Mouse (Mus musculus): ENCODE data around the gene Ctnna3. TPM values are rescaled to one million over a fixed set of nuclear protein-coding genes. Genes with fewer than 3 reads are reported as not detected.

The Ctnna3 gene
- polyA plus RNA-seq, 1 experiment from 2014 or later, result 1.2 TPM

DNA sequence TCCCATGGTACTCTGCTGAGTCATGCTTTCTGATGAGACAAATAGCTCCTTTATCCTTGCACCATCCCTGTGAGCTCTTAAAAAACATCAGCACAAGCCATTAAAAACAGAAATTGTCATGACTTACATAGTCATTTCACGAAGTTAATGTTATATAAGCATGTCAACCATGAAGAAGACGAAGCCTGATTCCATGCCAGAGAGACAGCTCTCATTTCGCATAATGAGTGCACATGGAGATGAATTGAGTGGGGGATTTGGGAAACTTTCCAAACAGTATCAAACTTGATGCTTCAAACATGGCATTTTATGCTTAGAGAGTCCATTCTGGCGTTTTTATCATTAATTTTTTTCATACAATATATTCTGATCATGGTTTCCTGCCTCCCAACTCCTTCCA, 555.7 kb downstream of the Ctnna3 start:
- H3K4me2 ChIP-seq (ENCODE audit: low read depth, low read length), result no peak overlapping the region
- ATAC-seq (ENCODE audit: insufficient read depth, low FRiP score), result no peak
- H3K36me3 ChIP-seq (ENCODE audit: control insufficient read depth, insufficient read depth, low read length), result no peaks in the 10 kb centered on the region
- H3K27ac ChIP-seq (ENCODE audit: low read length), result no peak overlapping the region
- H3K9me3 ChIP-seq (replicated peaks; ENCODE audit: control insufficient read depth, low read length), result no peaks in the 10 kb centered on the region
- H3K4me1 ChIP-seq (ENCODE audit: control insufficient read depth, insufficient read depth, low read length), result no peaks in the 10 kb centered on the region
- H3K4me3 ChIP-seq (replicated peaks; ENCODE audit: low read length), result no peak overlapping the region
- no peak overlapping the region for H3K9ac ChIP-seq (ENCODE audit: low read length)
- no peaks in the 10 kb centered on the region for H3K27me3 ChIP-seq (ENCODE audit: control insufficient read depth, insufficient read depth, low read length)
- WGBS, result 69% methylated on average over 4 of the region's 4 CpGs

DNA sequence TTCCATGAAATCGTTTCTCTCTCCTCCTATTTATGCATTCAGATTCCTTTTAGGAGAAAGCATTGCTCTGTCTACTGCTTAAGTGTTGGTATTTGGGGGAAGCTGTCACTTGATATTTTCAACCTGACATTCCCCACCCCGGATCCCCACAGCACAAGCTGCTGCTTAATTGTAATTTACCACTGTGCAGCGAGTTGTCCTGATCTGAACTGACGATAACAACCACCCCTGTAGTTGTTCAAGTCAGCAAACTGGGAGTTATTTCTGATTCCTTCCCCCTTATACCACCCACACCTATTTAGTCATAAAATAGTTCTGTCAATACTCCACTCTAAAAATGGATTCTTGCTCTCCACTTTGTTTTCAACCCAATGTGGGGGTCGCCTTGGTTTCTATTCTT, 564.4 kb downstream of the Ctnna3 start:
- H3K9ac ChIP-seq (ENCODE audit: low read length), result no peak overlapping the region
- no peak overlapping the region for H3K27ac ChIP-seq (ENCODE audit: low read length)
- no peaks in the 10 kb centered on the region for H3K4me1 ChIP-seq (ENCODE audit: control insufficient read depth, insufficient read depth, low read length)
- no peak overlapping the region for H3K4me2 ChIP-seq (ENCODE audit: low read depth, low read length)
- H3K4me3 ChIP-seq (replicated peaks; ENCODE audit: low read length), result no peak overlapping the region
- H3K27me3 ChIP-seq (ENCODE audit: control insufficient read depth, insufficient read depth, low read length), result no peaks in the 10 kb centered on the region
- H3K9me3 ChIP-seq (replicated peaks; ENCODE audit: control insufficient read depth, low read length), result no peaks in the 10 kb centered on the region
- no peak for ATAC-seq (ENCODE audit: insufficient read depth, low FRiP score)
- WGBS, result 80% methylated on average over 5 of the region's 5 CpGs
- no peaks in the 10 kb centered on the region for H3K36me3 ChIP-seq (ENCODE audit: control insufficient read depth, insufficient read depth, low read length)

DNA sequence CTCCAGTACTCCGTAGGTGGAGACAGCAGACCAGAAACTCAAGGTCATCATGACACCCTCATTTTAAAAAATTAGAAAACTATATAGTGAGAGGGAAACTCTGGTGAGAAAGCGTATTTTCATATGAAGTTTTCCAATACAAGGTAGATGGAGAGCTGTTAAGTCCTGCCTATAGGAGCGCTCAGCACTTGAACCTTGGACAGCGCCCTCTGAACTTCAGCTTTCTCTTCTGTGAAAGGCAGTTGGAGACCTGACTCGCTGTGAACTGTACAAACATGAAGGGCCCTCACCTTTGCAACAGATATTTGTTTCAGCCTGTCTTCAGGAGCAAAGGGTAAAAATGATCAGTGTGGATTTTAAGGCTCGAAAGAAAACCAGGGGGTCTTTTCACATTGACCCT, 571.6 kb downstream of the Ctnna3 start:
- Histone ChIP-seq H3K4me2 (ENCODE audit: low read depth, low read length) (no peak overlapping the region), H3K27me3 (ENCODE audit: control insufficient read depth, insufficient read depth, low read length) (no peaks in the 10 kb centered on the region), H3K4me3 (replicated peaks; ENCODE audit: low read length) (no peak overlapping the region), H3K36me3 (ENCODE audit: control insufficient read depth, insufficient read depth, low read length) (no peaks in the 10 kb centered on the region), H3K9ac (ENCODE audit: low read length) (no peak overlapping the region), H3K9me3 (replicated peaks; ENCODE audit: control insufficient read depth, low read length) (no peaks in the 10 kb centered on the region), H3K27ac (ENCODE audit: low read length) (no peak overlapping the region), H3K4me1 (ENCODE audit: control insufficient read depth, insufficient read depth, low read length) (no peaks in the 10 kb centered on the region)
- ATAC-seq (ENCODE audit: insufficient read depth, low FRiP score), result no peak
- WGBS, result 70% methylated on average over 6 of the region's 6 CpGs

GRCm38 (mm10) chr10:64001996-64002395, 572.1 kb downstream of the Ctnna3 start:
- Histone ChIP-seq H3K4me2 (ENCODE audit: low read depth, low read length) (no peak overlapping the region), H3K9ac (ENCODE audit: low read length) (no peak overlapping the region), H3K36me3 (ENCODE audit: control insufficient read depth, insufficient read depth, low read length) (no peaks in the 10 kb centered on the region), H3K27ac (ENCODE audit: low read length) (no peak overlapping the region), H3K27me3 (ENCODE audit: control insufficient read depth, insufficient read depth, low read length) (no peaks in the 10 kb centered on the region), H3K9me3 (replicated peaks; ENCODE audit: control insufficient read depth, low read length) (no peaks in the 10 kb centered on the region), H3K4me1 (ENCODE audit: control insufficient read depth, insufficient read depth, low read length) (no peaks in the 10 kb centered on the region), H3K4me3 (replicated peaks; ENCODE audit: low read length) (no peak overlapping the region)
- WGBS, result 80% methylated on average over 9 of the region's 9 CpGs
- no peak for ATAC-seq (ENCODE audit: insufficient read depth, low FRiP score)

DNA sequence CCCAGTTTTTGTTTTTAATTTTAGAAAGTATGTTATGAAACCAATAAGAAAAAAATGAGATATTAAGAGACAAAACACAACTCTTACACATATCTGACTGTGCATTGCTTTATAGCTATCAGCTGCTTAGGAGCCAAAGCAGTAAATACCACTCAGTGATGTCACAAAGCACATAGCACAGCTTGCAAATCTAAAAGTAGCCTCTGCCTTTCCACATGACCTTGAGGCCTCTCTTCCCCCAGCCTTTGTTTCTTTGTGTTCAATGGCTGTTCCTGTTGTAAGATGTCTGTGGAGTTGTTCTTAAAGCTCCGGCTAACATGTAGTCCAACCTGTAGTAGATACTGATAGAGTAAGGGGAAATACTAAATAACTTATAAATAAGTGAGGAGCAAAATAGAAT, 590.4 kb downstream of the Ctnna3 start:
- Histone ChIP-seq H3K9me3 (replicated peaks; ENCODE audit: control insufficient read depth, low read length) (no peaks in the 10 kb centered on the region), H3K36me3 (ENCODE audit: control insufficient read depth, insufficient read depth, low read length) (no peaks in the 10 kb centered on the region), H3K9ac (ENCODE audit: low read length) (no peak overlapping the region), H3K27ac (ENCODE audit: low read length) (no peak overlapping the region), H3K4me1 (ENCODE audit: control insufficient read depth, insufficient read depth, low read length) (no peaks in the 10 kb centered on the region), H3K4me2 (ENCODE audit: low read depth, low read length) (no peak overlapping the region), H3K4me3 (replicated peaks; ENCODE audit: low read length) (no peak overlapping the region), H3K27me3 (ENCODE audit: control insufficient read depth, insufficient read depth, low read length) (no peaks in the 10 kb centered on the region)
- ATAC-seq (ENCODE audit: insufficient read depth, low FRiP score), result no peak
- 81% methylated on average over 1 of the region's 1 CpGs for WGBS

DNA sequence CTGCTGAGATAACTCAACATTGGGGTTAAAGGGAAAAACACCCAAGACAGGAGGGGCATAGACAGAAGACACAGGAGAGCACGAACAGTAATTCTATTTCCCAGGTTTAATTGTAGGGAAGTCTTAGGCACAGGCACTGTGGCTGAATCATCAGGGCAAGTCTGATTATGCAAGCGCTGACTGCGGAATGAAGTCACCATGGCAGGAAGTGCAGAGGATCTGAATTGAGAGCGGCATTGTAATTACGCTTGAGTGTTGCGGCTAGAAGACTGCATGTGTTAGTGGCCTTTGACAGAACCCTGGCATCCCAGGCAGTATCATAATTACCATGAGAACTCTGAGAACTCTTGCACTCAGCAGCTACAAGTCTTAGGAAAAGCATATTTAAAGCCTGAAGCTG, 593.4 kb downstream of the Ctnna3 start:
- no peaks in the 10 kb centered on the region for H3K27me3 ChIP-seq (ENCODE audit: control insufficient read depth, insufficient read depth, low read length)
- WGBS, result 85% methylated on average over 6 of the region's 6 CpGs

DNA sequence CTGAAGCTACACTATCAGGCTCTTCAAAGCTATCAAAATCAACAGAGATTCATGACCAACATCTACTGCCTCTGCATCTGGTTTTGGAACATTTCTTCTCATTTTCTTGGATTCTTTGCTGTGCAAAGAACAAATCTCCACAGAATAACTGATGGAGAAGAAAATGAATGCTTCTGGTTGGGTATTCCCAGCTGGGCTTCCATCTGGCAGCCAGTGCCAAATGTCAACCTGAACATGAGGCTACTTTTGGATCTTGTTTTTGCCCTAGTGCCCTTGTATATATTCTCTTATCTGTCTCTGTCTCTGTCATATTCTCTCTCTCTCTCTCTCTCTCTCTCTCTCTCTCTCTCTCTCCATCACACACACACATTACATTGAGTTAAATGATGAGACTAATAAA, 601.0 kb downstream of the Ctnna3 start:
- Histone ChIP-seq H3K9me3 (replicated peaks; ENCODE audit: control insufficient read depth, low read length) (no peaks in the 10 kb centered on the region), H3K36me3 (ENCODE audit: control insufficient read depth, insufficient read depth, low read length) (no peaks in the 10 kb centered on the region), H3K4me3 (replicated peaks; ENCODE audit: low read length) (no peak overlapping the region), H3K27ac (ENCODE audit: low read length) (no peak overlapping the region), H3K4me1 (ENCODE audit: control insufficient read depth, insufficient read depth, low read length) (no peaks in the 10 kb centered on the region), H3K4me2 (ENCODE audit: low read depth, low read length) (no peak overlapping the region), H3K9ac (ENCODE audit: low read length) (no peak overlapping the region), H3K27me3 (ENCODE audit: control insufficient read depth, insufficient read depth, low read length) (no peaks in the 10 kb centered on the region)
- ATAC-seq (ENCODE audit: insufficient read depth, low FRiP score), result no peak

More for the DNA sequence above, 593.4 kb downstream of the Ctnna3 start:
- Histone ChIP-seq H3K4me2 (ENCODE audit: low read depth, low read length) (no peak overlapping the region), H3K36me3 (ENCODE audit: control insufficient read depth, insufficient read depth, low read length) (no peaks in the 10 kb centered on the region), H3K9me3 (replicated peaks; ENCODE audit: control insufficient read depth, low read length) (no peaks in the 10 kb centered on the region), H3K27ac (ENCODE audit: low read length) (no peak overlapping the region), H3K4me1 (ENCODE audit: control insufficient read depth, insufficient read depth, low read length) (no peaks in the 10 kb centered on the region), H3K4me3 (replicated peaks; ENCODE audit: low read length) (no peak overlapping the region), H3K9ac (ENCODE audit: low read length) (no peak overlapping the region)
- ATAC-seq (ENCODE audit: insufficient read depth, low FRiP score), result no peak

DNA sequence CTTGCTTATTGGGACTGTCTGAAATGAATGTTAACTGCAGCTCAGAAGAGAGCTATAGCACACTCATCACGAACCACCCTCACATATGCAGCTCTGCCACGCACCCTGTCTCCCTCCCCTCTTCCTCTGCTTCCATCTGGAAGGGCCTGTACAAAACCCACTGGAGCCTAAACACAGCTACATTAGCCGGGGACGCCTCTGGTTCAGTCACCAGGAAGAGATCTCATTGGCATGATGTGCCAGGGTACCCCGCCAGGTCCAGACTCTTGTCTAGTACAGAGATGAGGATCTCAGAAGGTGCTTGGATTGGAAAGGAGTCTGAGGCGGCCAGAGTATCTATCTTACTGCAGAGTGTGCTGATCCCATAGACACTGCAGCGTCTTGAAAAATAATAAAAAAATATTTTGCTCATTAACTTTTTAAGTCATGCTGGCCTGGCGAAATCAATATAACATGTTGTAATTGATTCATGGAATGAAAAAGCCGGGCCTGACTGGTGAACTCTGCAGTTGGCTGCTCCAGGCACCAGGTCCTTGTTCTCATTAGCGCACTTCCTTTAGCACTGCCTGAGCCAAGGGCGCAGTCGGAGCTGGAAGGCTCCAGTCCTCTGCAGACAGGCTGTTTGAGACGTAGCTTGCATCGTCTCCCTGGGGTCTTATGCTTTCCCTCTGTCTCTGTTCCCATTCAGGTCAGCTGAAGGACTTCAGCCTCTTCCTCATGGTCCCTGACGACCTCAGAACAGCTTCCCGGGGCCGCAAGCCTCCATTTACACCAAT, 610.0 kb downstream of the Ctnna3 start:
- no peaks in the 10 kb centered on the region for H3K36me3 ChIP-seq (ENCODE audit: control insufficient read depth, insufficient read depth, low read length)
- no peaks in the 10 kb centered on the region for H3K4me1 ChIP-seq (ENCODE audit: control insufficient read depth, insufficient read depth, low read length)
- WGBS, result 78% methylated on average over 17 of the region's 17 CpGs
- no peak overlapping the region for H3K4me3 ChIP-seq (replicated peaks; ENCODE audit: low read length)
- no peak overlapping the region for H3K9ac ChIP-seq (ENCODE audit: low read length)
- H3K27ac ChIP-seq (ENCODE audit: low read length), result no peak overlapping the region
- no peak overlapping the region for H3K4me2 ChIP-seq (ENCODE audit: low read depth, low read length)
- H3K27me3 ChIP-seq (ENCODE audit: control insufficient read depth, insufficient read depth, low read length), result no peaks in the 10 kb centered on the region
- no peaks in the 10 kb centered on the region for H3K9me3 ChIP-seq (replicated peaks; ENCODE audit: control insufficient read depth, low read length)
- ATAC-seq (ENCODE audit: insufficient read depth, low FRiP score), result no peak

- Histone ChIP-seq H3K4me2 (ENCODE audit: low read depth, low read length) (no peak overlapping the region), H3K27ac (ENCODE audit: low read length) (no peak overlapping the region), H3K36me3 (ENCODE audit: control insufficient read depth, insufficient read depth, low read length) (no peaks in the 10 kb centered on the region), H3K4me1 (ENCODE audit: control insufficient read depth, insufficient read depth, low read length) (no peaks in the 10 kb centered on the region), H3K9ac (ENCODE audit: low read length) (no peak overlapping the region), H3K4me3 (replicated peaks; ENCODE audit: low read length) (no peak overlapping the region), H3K9me3 (replicated peaks; ENCODE audit: control insufficient read depth, low read length) (no peaks in the 10 kb centered on the region), H3K27me3 (ENCODE audit: control insufficient read depth, insufficient read depth, low read length) (no peaks in the 10 kb centered on the region)
- ATAC-seq (ENCODE audit: insufficient read depth, low FRiP score), result no peak
- 73% methylated on average over 7 of the region's 7 CpGs for WGBS
Measured at GRCm38 (mm10) chr10:64041218-64041617, 611.3 kb downstream of the Ctnna3 start.

All from stomach, embryonic 16.5 days (tissue).